Comparison of ENCODE assay signal across 16 mouse cellular contexts in the genomic region with DNA sequence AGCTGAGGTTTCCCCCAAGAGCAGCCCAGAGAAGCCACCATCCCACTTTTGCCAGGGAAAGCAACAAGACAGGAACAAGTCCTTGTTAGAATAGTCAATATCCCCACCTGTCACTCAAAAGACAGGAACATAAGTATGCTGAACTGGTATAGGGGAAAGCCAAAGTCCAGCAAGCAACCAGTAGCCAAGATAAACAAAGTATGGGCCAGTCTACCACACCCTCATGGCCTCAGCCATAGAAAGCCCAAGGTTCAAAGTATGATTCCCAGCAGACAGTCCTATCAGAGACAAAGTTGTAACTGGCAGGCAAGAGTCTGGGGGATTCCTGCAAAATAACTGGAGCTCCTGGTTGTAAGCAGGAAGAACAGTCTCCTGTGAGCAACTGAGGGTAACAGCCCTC.
"Had no signal": no experiment of that assay in that cellular context is flagged by ENCODE, and none has a peak within 500 bp of the region (broad histone marks: within the 10 kb centered on the region; RNA-seq: fewer than 3 reads in every experiment).

No protein-coding gene starts in this region.

- H3K4me1 ChIP-seq: hindbrain, embryonic 15.5 days; limb, embryonic 12.5 days; lung, embryonic 15.5 days; midbrain, embryonic 12.5 days; neural tube, embryonic 13.5 days had no signal

- DNase-seq: kidney, adult 8-10 months; kidney, postnatal 36 days; lung, postnatal 14 days; retina, postnatal 1 day; right cerebral cortex, postnatal 14 days; thymus, adult 18-20 months; thymus, postnatal 25 days had no signal

- H3K9me3 ChIP-seq: hindbrain, embryonic 15.5 days; limb, embryonic 12.5 days; lung, embryonic 15.5 days; midbrain, embryonic 12.5 days; neural tube, embryonic 13.5 days had no signal

- H3K27ac ChIP-seq: hindbrain, embryonic 15.5 days; kidney, postnatal 0 days; layer of hippocampus, adult 2 months; limb, embryonic 12.5 days; liver, embryonic 14.5 days; lung, embryonic 15.5 days; midbrain, embryonic 12.5 days; neural tube, embryonic 13.5 days had no signal

- H3K9ac ChIP-seq: hindbrain, embryonic 15.5 days; limb, embryonic 12.5 days; liver, embryonic 14.5 days; lung, embryonic 15.5 days; midbrain, embryonic 12.5 days; neural tube, embryonic 13.5 days had no signal

- ATAC-seq: midbrain, embryonic 16.5 days had no signal

- H3K4me2 ChIP-seq: hindbrain, embryonic 15.5 days; limb, embryonic 12.5 days; lung, embryonic 15.5 days; midbrain, embryonic 12.5 days; neural tube, embryonic 13.5 days had no signal

- H3K4me3 ChIP-seq: hindbrain, embryonic 15.5 days; layer of hippocampus, adult 2 months; limb, embryonic 12.5 days; lung, embryonic 15.5 days; midbrain, embryonic 12.5 days; neural tube, embryonic 13.5 days had no signal

- H3K36me3 ChIP-seq: hindbrain, embryonic 15.5 days; limb, embryonic 12.5 days; lung, embryonic 15.5 days; midbrain, embryonic 12.5 days; neural tube, embryonic 13.5 days had no signal

- H3K27me3 ChIP-seq: hindbrain, embryonic 15.5 days; limb, embryonic 12.5 days; lung, embryonic 15.5 days; midbrain, embryonic 12.5 days; neural tube, embryonic 13.5 days had no signal
